Mouse (Mus musculus) neural tube, embryonic 14.5 days (tissue): ENCODE measurements at regions not wholly inside any gene's neighbourhood (a gene's known extent, or its start where the extent isn't known, plus 50 kb on each side); places are given as distances from the start of the nearest gene placed in this dataset.

Experiments
- ATAC-seq: fragments of 200-750 bp; cut with Nextera tagmentation; 2 replicates; pipeline ENCODE4 v1.8.0; 2017; ENCODE audit warnings: low read depth, mild to moderate bottlenecking, moderate TSS enrichment, moderate library complexity
- H3K27ac ChIP-seq: fragments of 300-500 bp; sonication (generic); 2 replicates; pipeline ENCODE4 v1.5.1; 2014; ENCODE audit warnings: low read depth, mild to moderate bottlenecking, control low read depth, low read length, moderate library complexity, mixed read lengths
- H3K27me3 ChIP-seq: fragments of 300-500 bp; sonication (generic); 2 replicates; pipeline ENCODE4 v1.6.1; 2014; ENCODE audit warnings: low read length; ENCODE audit not compliant: control insufficient read depth, insufficient read depth
- H3K36me3 ChIP-seq: fragments of 300-500 bp; sonication (generic); 2 replicates; pipeline ENCODE4 v1.6.1; 2014; ENCODE audit warnings: low read length, mixed read lengths; ENCODE audit not compliant: control insufficient read depth, insufficient read depth
- H3K4me1 ChIP-seq: fragments of 300-500 bp; sonication (generic); 2 replicates; pipeline ENCODE4 v1.6.1; 2014; ENCODE audit warnings: low read length; ENCODE audit not compliant: control insufficient read depth, insufficient read depth
- H3K4me2 ChIP-seq: fragments of 300-500 bp; sonication (generic); 2 replicates; pipeline ENCODE4 v1.6.1; 2014; ENCODE audit warnings: mild to moderate bottlenecking, low read depth, low read length, control low read depth
- H3K4me3 ChIP-seq: fragments of 300-500 bp; sonication (generic); 2 replicates; pipeline ENCODE4 v1.5.1; 2014; ENCODE audit warnings: low read depth, low read length, control low read depth, mixed read lengths
- H3K9ac ChIP-seq: fragments of 300-500 bp; sonication (generic); replicated peaks from 2 replicates; pipeline ENCODE4 v1.6.1; 2014; ENCODE audit warnings: low read depth, mild to moderate bottlenecking, control low read depth, low read length, mixed read lengths
- H3K9me3 ChIP-seq: fragments of 300-500 bp; sonication (generic); 2 replicates; pipeline ENCODE4 v1.6.1; 2016; ENCODE audit warnings: low read length; ENCODE audit not compliant: control insufficient read depth
- WGBS: fragments of 180-500 bp; shearing (Covaris S2); extraction: QIAGEN DNeasy Blood & Tissue Kit; methylation state at CpG from one replicate; pipeline ENCODE4 v1.1.7; 2014; 5-methylcytosine and 5-hydroxymethylcytosine counted together

DNA sequence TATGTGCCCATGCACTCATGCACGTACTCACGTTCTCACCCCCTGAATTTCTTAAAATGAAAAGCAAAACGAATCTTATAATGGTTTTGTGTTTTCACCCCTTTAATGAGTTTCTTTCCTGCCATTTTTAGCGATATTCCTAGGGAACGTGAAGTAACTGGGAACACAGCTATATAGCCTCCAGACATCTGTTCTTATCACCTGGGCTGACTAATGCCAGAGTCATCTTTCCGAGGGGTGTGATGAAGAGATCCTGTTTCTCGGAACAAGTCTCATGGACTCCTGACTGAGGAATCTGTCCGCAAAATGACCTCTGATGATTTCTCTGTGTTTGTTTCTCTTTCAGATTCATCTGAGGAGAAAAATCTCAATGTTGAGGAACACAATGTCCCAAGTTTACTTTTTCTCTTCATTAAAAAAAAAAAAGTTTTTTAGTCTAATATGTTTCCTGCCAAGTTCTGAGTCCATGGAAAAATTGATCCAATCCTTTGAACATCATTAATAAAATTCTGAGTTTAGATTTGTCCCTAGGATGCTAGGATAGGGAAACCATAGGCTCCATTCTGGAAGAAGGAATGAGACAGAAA is 435.7 kb upstream of the Tshz3 start:
- H3K9me3 ChIP-seq: no peaks in the 10 kb centered on the region
- 90% methylated on average over 8 of the region's 8 CpGs for WGBS
- no peaks in the 10 kb centered on the region for H3K4me1 ChIP-seq
- no peak overlapping the region for H3K4me2 ChIP-seq
- H3K9ac ChIP-seq: no peak overlapping the region
- no peaks in the 10 kb centered on the region for H3K27me3 ChIP-seq
- no peak overlapping the region for H3K4me3 ChIP-seq
- ATAC-seq: no peak
- H3K27ac ChIP-seq: no peak overlapping the region
- H3K36me3 ChIP-seq: no peaks in the 10 kb centered on the region

DNA sequence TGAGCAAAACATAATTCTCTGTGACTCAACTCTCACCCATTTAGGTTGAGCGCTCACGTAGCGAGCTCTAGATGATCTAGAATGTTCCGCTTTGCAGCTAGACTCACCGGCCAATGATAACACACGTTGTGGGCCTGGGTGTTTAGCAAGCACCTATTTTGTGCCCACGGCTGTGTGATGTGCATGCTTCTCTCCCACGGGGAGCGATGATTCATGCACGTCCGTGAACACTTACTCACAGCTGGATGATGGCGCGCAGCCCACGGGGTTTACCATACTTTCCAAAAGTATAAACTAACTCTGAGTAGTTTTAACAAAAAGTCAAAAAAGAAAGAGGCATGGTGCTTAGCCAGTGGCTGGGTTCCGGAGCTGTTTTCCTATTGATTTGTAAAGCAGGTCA is 440.8 kb upstream of the Tshz3 start:
- Histone ChIP-seq H3K4me2 (no peak overlapping the region), H3K27me3 (no peaks in the 10 kb centered on the region), H3K27ac (no peak overlapping the region), H3K9ac (no peak overlapping the region), H3K4me1 (no peaks in the 10 kb centered on the region), H3K4me3 (no peak overlapping the region), H3K9me3 (no peaks in the 10 kb centered on the region), H3K36me3 (no peaks in the 10 kb centered on the region)
- whole genome bisulfite sequencing: 91% methylated on average over 15 of the region's 15 CpGs
- ATAC-seq: no peak

DNA sequence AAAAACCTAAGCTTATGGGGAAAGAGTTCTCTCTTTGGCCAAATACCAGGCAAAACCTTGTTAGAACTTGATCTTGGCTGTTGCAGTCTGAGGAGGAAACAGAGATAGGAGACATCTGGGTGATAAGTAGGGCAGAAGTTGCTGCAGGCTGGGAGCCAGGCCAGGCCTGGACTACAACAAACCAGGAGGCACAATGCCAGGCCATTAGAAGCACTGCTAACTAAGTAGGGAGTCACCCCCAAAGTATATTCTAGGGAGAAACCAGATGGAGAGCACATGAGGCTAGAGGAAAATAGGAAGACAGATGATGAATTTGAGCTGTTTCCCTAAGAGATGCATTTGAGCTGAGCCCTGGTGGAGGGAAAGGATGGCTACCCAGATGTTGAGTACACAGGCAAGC is 444.6 kb upstream of the Zfp507 start:
- Histone ChIP-seq H3K4me2 (no peak overlapping the region), H3K27ac (no peak overlapping the region), H3K9me3 (no peaks in the 10 kb centered on the region), H3K9ac (no peak overlapping the region), H3K36me3 (no peaks in the 10 kb centered on the region), H3K4me3 (no peak overlapping the region), H3K4me1 (no peaks in the 10 kb centered on the region; the same call in 1 of the 2 replicates), H3K27me3 (no peaks in the 10 kb centered on the region)
- ATAC-seq: no peak

DNA sequence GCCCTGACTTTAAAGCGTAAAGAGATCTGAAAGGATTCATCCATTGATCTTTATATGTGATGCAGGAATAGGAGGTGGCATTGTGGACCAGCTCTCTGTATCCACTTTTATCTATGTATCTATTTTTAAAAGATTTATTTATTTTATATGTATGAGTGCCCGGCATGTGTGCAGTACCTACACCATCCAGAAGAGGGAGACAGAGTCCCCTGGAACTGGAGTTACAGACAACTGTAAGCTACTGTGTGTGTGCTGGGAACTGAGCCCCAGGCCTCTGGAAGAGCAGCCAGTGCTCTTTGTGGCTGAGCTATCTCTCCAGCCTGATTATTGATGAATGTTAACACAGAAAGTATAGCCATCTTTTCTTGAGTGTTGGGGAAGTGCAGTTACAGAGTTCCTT is 433.9 kb upstream of the Zfp507 start:
- Histone ChIP-seq H3K4me2 (no peak overlapping the region), H3K9ac (no peak overlapping the region), H3K27ac (no peak overlapping the region), H3K4me3 (no peak overlapping the region), H3K9me3 (no peaks in the 10 kb centered on the region), H3K27me3 (no peaks in the 10 kb centered on the region), H3K4me1 (no peaks in the 10 kb centered on the region), H3K36me3 (no peaks in the 10 kb centered on the region)
- 91% methylated on average over 2 of the region's 2 CpGs for WGBS
- no peak for ATAC-seq

DNA sequence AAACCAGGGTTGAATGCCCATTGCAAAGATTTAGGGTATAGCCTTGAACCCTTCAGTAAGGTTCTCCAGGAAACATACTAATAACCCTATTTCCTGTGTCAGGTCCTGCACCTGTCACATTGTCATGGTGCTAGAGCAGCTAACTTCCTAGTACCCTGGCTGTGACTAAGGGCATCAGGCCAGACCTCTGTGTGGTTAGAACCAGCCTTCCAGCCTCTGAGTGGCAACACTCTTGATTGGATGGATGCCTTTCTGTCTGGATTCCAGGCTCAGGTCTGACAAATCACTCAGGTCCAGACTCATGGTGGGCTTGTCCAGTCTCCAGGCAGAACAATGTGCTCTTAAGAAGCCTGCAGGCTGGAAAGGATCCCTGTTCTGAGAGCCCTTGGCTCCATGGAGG is 426.2 kb upstream of the Zfp507 start:
- H3K4me1 ChIP-seq: no peaks in the 10 kb centered on the region
- no peak overlapping the region for H3K9ac ChIP-seq
- H3K9me3 ChIP-seq: no peaks in the 10 kb centered on the region
- H3K27ac ChIP-seq: no peak overlapping the region
- no peak overlapping the region for H3K4me2 ChIP-seq
- H3K27me3 ChIP-seq: no peaks in the 10 kb centered on the region
- no peaks in the 10 kb centered on the region for H3K36me3 ChIP-seq
- ATAC-seq: no peak
- H3K4me3 ChIP-seq: no peak overlapping the region

- Histone ChIP-seq H3K4me1 (no peaks in the 10 kb centered on the region), H3K9me3 (no peaks in the 10 kb centered on the region), H3K36me3 (no peaks in the 10 kb centered on the region), H3K27ac (no peak overlapping the region), H3K4me3 (no peak overlapping the region), H3K27me3 (no peaks in the 10 kb centered on the region), H3K4me2 (no peak overlapping the region), H3K9ac (no peak overlapping the region)
- WGBS: 92% methylated on average over 8 of the region's 8 CpGs
- no peak for ATAC-seq
Measured at GRCm38 (mm10) chr7:36224416-36224815, 421.6 kb upstream of the Zfp507 start.

DNA sequence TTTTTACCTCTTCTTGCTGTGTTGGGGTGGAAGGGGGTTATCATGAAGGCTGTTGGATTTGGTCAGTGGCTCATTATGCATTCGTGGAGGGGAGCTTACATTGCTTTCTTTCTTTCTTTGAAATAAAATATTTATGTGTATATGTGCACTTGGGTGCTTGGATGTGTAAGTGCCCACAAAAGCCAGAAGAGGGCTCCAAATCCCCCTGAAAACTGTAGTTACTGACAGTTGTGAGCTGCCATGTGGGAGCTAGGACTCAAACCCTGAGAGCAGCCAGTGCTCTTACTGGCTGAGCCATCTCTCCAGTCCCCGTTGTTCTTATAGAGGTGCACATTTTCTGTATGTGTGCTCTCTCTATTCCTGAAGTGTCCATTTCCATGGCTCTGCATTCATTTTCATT is 415.6 kb upstream of the Zfp507 start:
- ATAC-seq: no peak
- 58% methylated on average over 2 of the region's 2 CpGs for WGBS

DNA sequence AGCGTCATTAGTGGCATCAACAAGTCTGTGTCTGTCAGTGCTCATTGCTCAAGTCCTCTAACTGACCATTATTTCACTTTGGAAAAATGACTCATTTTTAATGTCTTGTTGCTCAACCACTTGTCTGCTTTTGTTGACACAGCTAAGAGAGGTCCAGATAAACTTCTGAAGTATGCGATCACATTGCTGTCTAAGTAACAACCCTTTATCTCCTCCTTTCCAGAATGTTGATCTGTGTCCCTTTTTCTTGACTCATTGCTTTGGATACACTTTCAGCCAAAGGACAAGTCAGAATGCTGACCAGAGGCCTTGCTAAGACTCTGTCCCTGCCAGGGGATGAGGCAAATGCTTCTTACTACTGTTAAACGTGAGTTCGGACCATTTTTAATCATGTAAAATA is 407.2 kb upstream of the Zfp507 start:
- no peaks in the 10 kb centered on the region for H3K9me3 ChIP-seq
- H3K9ac ChIP-seq: no peak overlapping the region
- no peak for ATAC-seq
- 95% methylated on average over 4 of the region's 4 CpGs for WGBS
- H3K4me2 ChIP-seq: no peak overlapping the region
- H3K4me1 ChIP-seq: no peaks in the 10 kb centered on the region
- H3K36me3 ChIP-seq: no peaks in the 10 kb centered on the region
- no peak overlapping the region for H3K27ac ChIP-seq
- H3K27me3 ChIP-seq: no peaks in the 10 kb centered on the region
- no peak overlapping the region for H3K4me3 ChIP-seq

More for the DNA sequence above, 415.6 kb upstream of the Zfp507 start:
- H3K36me3 ChIP-seq: no peaks in the 10 kb centered on the region
- H3K4me2 ChIP-seq: no peak overlapping the region
- H3K4me1 ChIP-seq: no peaks in the 10 kb centered on the region
- no peak overlapping the region for H3K4me3 ChIP-seq
- no peaks in the 10 kb centered on the region for H3K27me3 ChIP-seq
- H3K27ac ChIP-seq: no peak overlapping the region
- H3K9ac ChIP-seq: no peak overlapping the region
- H3K9me3 ChIP-seq: no peaks in the 10 kb centered on the region

DNA sequence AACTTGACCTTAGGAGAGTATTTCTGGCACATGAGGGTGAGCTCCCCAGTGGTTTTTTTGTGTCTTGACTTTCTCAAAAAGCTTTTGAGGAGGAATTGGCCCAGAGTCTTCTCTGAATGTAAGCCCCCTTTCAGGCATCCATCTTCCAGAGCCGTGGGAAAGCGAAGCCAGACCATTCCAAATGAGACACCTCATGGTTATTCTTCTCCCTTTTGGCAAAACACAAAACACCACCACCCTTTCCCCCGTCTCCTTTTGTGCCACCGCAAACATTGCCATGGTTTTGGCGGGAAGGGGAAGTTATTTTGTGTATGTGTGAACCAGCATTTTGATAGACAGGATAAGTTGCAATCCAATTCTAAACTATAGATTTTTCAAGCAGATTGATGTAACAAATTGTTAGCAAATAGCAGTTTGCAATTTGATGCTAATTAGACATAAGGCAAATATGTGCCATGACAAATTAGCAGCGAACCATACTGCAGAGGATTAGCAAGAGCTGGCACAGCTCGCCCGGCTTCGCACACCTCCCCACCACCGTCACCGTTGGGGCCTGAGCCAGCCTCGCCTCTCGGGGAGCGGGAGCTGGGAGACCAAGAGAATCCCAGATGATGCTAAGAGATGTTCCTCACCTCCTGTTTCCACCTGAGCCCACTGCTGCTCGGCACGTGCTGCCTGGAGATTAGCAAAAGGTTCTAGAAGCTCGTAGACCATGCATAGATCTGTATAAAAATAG is 404.9 kb upstream of the Zfp507 start:
- H3K9ac ChIP-seq: no peak overlapping the region
- H3K9me3 ChIP-seq: no peaks in the 10 kb centered on the region
- H3K36me3 ChIP-seq: no peaks in the 10 kb centered on the region
- no peak overlapping the region for H3K4me2 ChIP-seq
- 79% methylated on average over 17 of the region's 17 CpGs for WGBS
- no peaks in the 10 kb centered on the region for H3K27me3 ChIP-seq
- H3K4me3 ChIP-seq: no peak overlapping the region
- ATAC-seq: no peak
- no peaks in the 10 kb centered on the region for H3K4me1 ChIP-seq
- H3K27ac ChIP-seq: no peak overlapping the region
